Mouse (Mus musculus): ENCODE results near the gene Gpatch4. TPM values are rescaled to one million over a fixed set of nuclear protein-coding genes. Genes with fewer than 3 reads are reported as not detected.
A peak's percentile ranks its signal among the peaks of the same experiment; 100 is the strongest.

Gene Gpatch4
- total and polyA plus RNA-seq, 2 experiments: 4.2 to 4.3 TPM

- WGBS: 26% methylated on average over 8 of the region's 8 CpGs
- TF ChIP-seq CTCF (IDR thresholded peaks at IDR 0.05; ENCODE audit: low read depth, low read length): no peak
- no peak for TF ChIP-seq POLR2A (IDR thresholded peaks at IDR 0.05; ENCODE audit: extremely low read depth, insufficient read depth, low read length)
- no peak for DNase-seq (ENCODE audit: extremely low read depth, low read depth, low spot score)
- Histone ChIP-seq H3K4me1 (ENCODE audit: control insufficient read depth, insufficient read depth, low read length) (no peaks in the 10 kb centered on the region), H3K79me2 (ENCODE audit: control insufficient read depth, insufficient read depth, low read length) (no peaks in the 10 kb centered on the region), H3K36me3 (ENCODE audit: control insufficient read depth, insufficient read depth, low read length) (no peaks in the 10 kb centered on the region), H3K9ac (ENCODE audit: low read depth, low read length) (no peak overlapping the region), H3K27me3 (ENCODE audit: control insufficient read depth, insufficient read depth, low read length) (no peaks in the 10 kb centered on the region), H3K4me3 (ENCODE audit: insufficient read depth, low read depth, low read length) (no peak overlapping the region), H3K27ac (replicated peaks; ENCODE audit: insufficient read depth, low read depth, low read length) (no peak overlapping the region)
These were observed 34.5 kb downstream of the Gpatch4 start for GRCm38 (mm10) chr3:88077441-88077840.

GRCm38 (mm10) chr3:88078204-88078603 lies 35.3 kb downstream of the Gpatch4 start, which contains the start of gene Ttc24:
Gene Ttc24, minus strand, starts transcription at chr3:88078304.
- no peak within 1 kb of the TSS for H3K9ac ChIP-seq (ENCODE audit: low read depth, low read length)
- no peak within 1 kb of the TSS for H3K27ac ChIP-seq (replicated peaks; ENCODE audit: insufficient read depth, low read depth, low read length)
- H3K4me1 ChIP-seq (ENCODE audit: control insufficient read depth, insufficient read depth, low read length): no peaks in the 10 kb centered on the region
- H3K27me3 ChIP-seq (ENCODE audit: control insufficient read depth, insufficient read depth, low read length): no peaks in the 10 kb centered on the region
- no peaks in the 10 kb centered on the region for H3K36me3 ChIP-seq (ENCODE audit: control insufficient read depth, insufficient read depth, low read length)
- no peaks in the 10 kb centered on the region for H3K79me2 ChIP-seq (ENCODE audit: control insufficient read depth, insufficient read depth, low read length)
- TF ChIP-seq POLR2A (IDR thresholded peaks at IDR 0.05; ENCODE audit: extremely low read depth, insufficient read depth, low read length): no peak
- no peak for TF ChIP-seq CTCF (IDR thresholded peaks at IDR 0.05; ENCODE audit: low read depth, low read length)
- 82% methylated on average over 4 of the region's 4 CpGs for WGBS
- no peak within 1 kb of the TSS for H3K4me3 ChIP-seq (ENCODE audit: insufficient read depth, low read depth, low read length)
- DNase-seq (ENCODE audit: extremely low read depth, low read depth, low spot score): no peak

GRCm38 (mm10) chr3:88081345-88082223 lies 38.7 kb downstream of the Gpatch4 start, which contains the start of gene Iqgap3:
Gene Iqgap3, plus strand, starts transcription at chr3:88081971.
- peak; percentile 77 for DNase-seq (ENCODE audit: extremely low read depth, low read depth, low spot score)
- Histone ChIP-seq H3K27me3 (ENCODE audit: control insufficient read depth, insufficient read depth, low read length) (no peaks in the 10 kb centered on the region), H3K27ac (replicated peaks; ENCODE audit: insufficient read depth, low read depth, low read length) (no peak within 1 kb of the TSS), H3K4me1 (ENCODE audit: control insufficient read depth, insufficient read depth, low read length) (no peaks in the 10 kb centered on the region), H3K36me3 (ENCODE audit: control insufficient read depth, insufficient read depth, low read length) (no peaks in the 10 kb centered on the region), H3K79me2 (ENCODE audit: control insufficient read depth, insufficient read depth, low read length) (no peaks in the 10 kb centered on the region), H3K4me3 (ENCODE audit: insufficient read depth, low read depth, low read length) (peak within 1 kb of the TSS; percentile 42; the same call in 1 of the 2 replicates), H3K9ac (ENCODE audit: low read depth, low read length) (no peak within 1 kb of the TSS)
- 19% methylated on average over 33 of the region's 33 CpGs for WGBS
- no peak for TF ChIP-seq CTCF (IDR thresholded peaks at IDR 0.05; ENCODE audit: low read depth, low read length)
- no peak for TF ChIP-seq POLR2A (IDR thresholded peaks at IDR 0.05; ENCODE audit: extremely low read depth, insufficient read depth, low read length)

GRCm38 (mm10) chr3:88082224-88082618 lies 39.3 kb downstream of the Gpatch4 start:
- no peaks in the 10 kb centered on the region for H3K79me2 ChIP-seq (ENCODE audit: control insufficient read depth, insufficient read depth, low read length)
- TF ChIP-seq CTCF (IDR thresholded peaks at IDR 0.05; ENCODE audit: low read depth, low read length) (no peak), POLR2A (IDR thresholded peaks at IDR 0.05; ENCODE audit: extremely low read depth, insufficient read depth, low read length) (no peak)
- H3K36me3 ChIP-seq (ENCODE audit: control insufficient read depth, insufficient read depth, low read length): no peaks in the 10 kb centered on the region
- H3K27me3 ChIP-seq (ENCODE audit: control insufficient read depth, insufficient read depth, low read length): no peaks in the 10 kb centered on the region
- H3K9ac ChIP-seq (ENCODE audit: low read depth, low read length): no peak overlapping the region
- 3% methylated on average over 13 of the region's 13 CpGs for WGBS
- H3K4me1 ChIP-seq (ENCODE audit: control insufficient read depth, insufficient read depth, low read length): no peaks in the 10 kb centered on the region
- no peak for DNase-seq (ENCODE audit: extremely low read depth, low read depth, low spot score)
- no peak overlapping the region for H3K27ac ChIP-seq (replicated peaks; ENCODE audit: insufficient read depth, low read depth, low read length)
- peak overlapping the region; percentile 42; the same call in 1 of the 2 replicates for H3K4me3 ChIP-seq (ENCODE audit: insufficient read depth, low read depth, low read length)

GRCm38 (mm10) chr3:88082663-88083062 lies 39.8 kb downstream of the Gpatch4 start:
- H3K27me3 ChIP-seq (ENCODE audit: control insufficient read depth, insufficient read depth, low read length): no peaks in the 10 kb centered on the region
- no peak overlapping the region for H3K27ac ChIP-seq (replicated peaks; ENCODE audit: insufficient read depth, low read depth, low read length)
- H3K36me3 ChIP-seq (ENCODE audit: control insufficient read depth, insufficient read depth, low read length): no peaks in the 10 kb centered on the region
- no peaks in the 10 kb centered on the region for H3K79me2 ChIP-seq (ENCODE audit: control insufficient read depth, insufficient read depth, low read length)
- TF ChIP-seq CTCF (IDR thresholded peaks at IDR 0.05; ENCODE audit: low read depth, low read length) (no peak), POLR2A (IDR thresholded peaks at IDR 0.05; ENCODE audit: extremely low read depth, insufficient read depth, low read length) (no peak)
- H3K4me1 ChIP-seq (ENCODE audit: control insufficient read depth, insufficient read depth, low read length): no peaks in the 10 kb centered on the region
- no peak overlapping the region for H3K4me3 ChIP-seq (ENCODE audit: insufficient read depth, low read depth, low read length)
- 10% methylated on average over 4 of the region's 4 CpGs for WGBS
- DNase-seq (ENCODE audit: extremely low read depth, low read depth, low spot score): no peak
- H3K9ac ChIP-seq (ENCODE audit: low read depth, low read length): no peak overlapping the region

- no peak for DNase-seq (ENCODE audit: extremely low read depth, low read depth, low spot score)
- TF ChIP-seq POLR2A (IDR thresholded peaks at IDR 0.05; ENCODE audit: extremely low read depth, insufficient read depth, low read length) (no peak), CTCF (IDR thresholded peaks at IDR 0.05; ENCODE audit: low read depth, low read length) (no peak)
- Histone ChIP-seq H3K4me1 (ENCODE audit: control insufficient read depth, insufficient read depth, low read length) (no peaks in the 10 kb centered on the region), H3K79me2 (ENCODE audit: control insufficient read depth, insufficient read depth, low read length) (no peaks in the 10 kb centered on the region), H3K9ac (ENCODE audit: low read depth, low read length) (no peak overlapping the region), H3K27ac (replicated peaks; ENCODE audit: insufficient read depth, low read depth, low read length) (no peak overlapping the region), H3K36me3 (ENCODE audit: control insufficient read depth, insufficient read depth, low read length) (no peaks in the 10 kb centered on the region), H3K27me3 (ENCODE audit: control insufficient read depth, insufficient read depth, low read length) (no peaks in the 10 kb centered on the region), H3K4me3 (ENCODE audit: insufficient read depth, low read depth, low read length) (no peak overlapping the region)
- WGBS: 93% methylated on average over 2 of the region's 2 CpGs
These were observed 41.1 kb downstream of the Gpatch4 start for GRCm38 (mm10) chr3:88084001-88084400.
